Mouse (Mus musculus): ENCODE measurements at regions not wholly inside any gene's neighbourhood (a gene's known extent, or its start where the extent isn't known, plus 50 kb on each side); places are given as distances from the start of the nearest gene placed in this dataset.

GRCm38 (mm10) chr12:107262516-107262915 is 225.9 kb upstream of the 3110018I06Rik start:
- TF ChIP-seq E2F4 (IDR thresholded peaks at IDR 0.05; ENCODE audit: borderline replicate concordance, low read depth, low read length) (no peak), HCFC1 (IDR thresholded peaks at IDR 0.05; ENCODE audit: low read depth, low read length) (no peak), JUND (IDR thresholded peaks at IDR 0.05; ENCODE audit: low read depth, low read length) (no peak), EP300 (IDR thresholded peaks at IDR 0.05; ENCODE audit: low read depth in 1 of 2, low read length in 2 of 2) (no peak), ZMIZ1 (IDR thresholded peaks at IDR 0.05; ENCODE audit: low read depth, low read length) (no peak), TBP (IDR thresholded peaks at IDR 0.05; ENCODE audit: low read depth, low read length) (no peak), POLR2AphosphoS5 (IDR thresholded peaks at IDR 0.05; ENCODE audit: borderline replicate concordance, low read depth, low read length) (no peak), CHD2 (IDR thresholded peaks at IDR 0.05; ENCODE audit: low read length) (no peak), ZC3H11A (IDR thresholded peaks at IDR 0.05; ENCODE audit: low read depth, low read length) (no peak), ZNF384 (IDR thresholded peaks at IDR 0.05; ENCODE audit: low read depth, low read length) (no peak), NRF1 (IDR thresholded peaks at IDR 0.05; ENCODE audit: insufficient read depth, low read depth, low read length, poor library complexity, severe bottlenecking) (no peak), GATA1 (IDR thresholded peaks at IDR 0.05; ENCODE audit: low read depth, low read length) (no peak), USF1 (IDR thresholded peaks at IDR 0.05; ENCODE audit: low read depth, low read length) (no peak), CTCF (IDR thresholded peaks at IDR 0.05 in 2 of 3, conservative IDR thresholded peaks at IDR 0.05 in 1 of 3; ENCODE audit: control insufficient read depth in 1 of 3, insufficient read depth in 1 of 3, low read depth in 2 of 3, low read length in 3 of 3, poor library complexity in 1 of 3, severe bottlenecking in 1 of 3) (no peak), MAX (IDR thresholded peaks at IDR 0.05; ENCODE audit: low read length) (no peak), USF2 (IDR thresholded peaks at IDR 0.05; ENCODE audit: borderline replicate concordance in 1 of 2, insufficient read depth in 1 of 2, low read depth in 1 of 2, low read length in 2 of 2) (no peak), TAL1 (IDR thresholded peaks at IDR 0.05; ENCODE audit: low read length) (no peak), SMC3 (IDR thresholded peaks at IDR 0.05; ENCODE audit: low read depth, low read length) (no peak)
- Histone ChIP-seq H3K27ac (ENCODE audit: control insufficient read depth, low read depth, low read length) (no peak overlapping the region), H3K4me3 (ENCODE audit: control insufficient read depth in 1 of 2, insufficient read depth in 1 of 2, low read depth in 2 of 2, low read length in 2 of 2) (no peak overlapping the region), H3K36me3 (ENCODE audit: control insufficient read depth in 1 of 2, insufficient read depth in 2 of 2, low read length in 2 of 2) (no peaks in the 10 kb centered on the region), H3K4me1 (ENCODE audit: control insufficient read depth in 1 of 2, insufficient read depth in 2 of 2, low read length in 2 of 2) (no peaks in the 10 kb centered on the region), H3K79me2 (ENCODE audit: control insufficient read depth, insufficient read depth, low read length, poor library complexity) (no peaks in the 10 kb centered on the region), H3K9ac (ENCODE audit: control insufficient read depth, low read depth, low read length, poor library complexity, severe bottlenecking) (no peak overlapping the region), H3K27me3 (ENCODE audit: control insufficient read depth in 1 of 2, insufficient read depth in 2 of 2, low read length in 2 of 2) (no peaks in the 10 kb centered on the region; a peak in 1 of 4 replicates), H3K9me3 (replicated peaks; ENCODE audit: insufficient read depth, low read length) (no peaks in the 10 kb centered on the region)
- no peak for DNase-seq (ENCODE audit: low read depth, low spot score)

- H3K27me3 ChIP-seq (ENCODE audit: control insufficient read depth in 1 of 2, insufficient read depth in 2 of 2, low read length in 2 of 2), result no peaks in the 10 kb centered on the region
- H3K4me3 ChIP-seq (ENCODE audit: control insufficient read depth in 1 of 2, insufficient read depth in 1 of 2, low read depth in 2 of 2, low read length in 2 of 2), result no peak overlapping the region
- no peaks in the 10 kb centered on the region for H3K36me3 ChIP-seq (ENCODE audit: control insufficient read depth in 1 of 2, insufficient read depth in 2 of 2, low read length in 2 of 2)
- DNase-seq (ENCODE audit: low read depth, low spot score), result no peak
- H3K9me3 ChIP-seq (replicated peaks; ENCODE audit: insufficient read depth, low read length), result no peaks in the 10 kb centered on the region
- TF ChIP-seq CTCF (IDR thresholded peaks at IDR 0.05 in 2 of 3, conservative IDR thresholded peaks at IDR 0.05 in 1 of 3; ENCODE audit: control insufficient read depth in 1 of 3, insufficient read depth in 1 of 3, low read depth in 2 of 3, low read length in 3 of 3, poor library complexity in 1 of 3, severe bottlenecking in 1 of 3) (no peak), SIN3A (IDR thresholded peaks at IDR 0.05; ENCODE audit: low read length) (no peak), POLR2A (IDR thresholded peaks at IDR 0.05; ENCODE audit: control insufficient read depth in 1 of 2, insufficient read depth in 1 of 2, low read depth in 1 of 2, low read length in 2 of 2, poor library complexity in 1 of 2) (no peak), MYC (IDR thresholded peaks at IDR 0.05; ENCODE audit: low read depth, low read length) (no peak), ZC3H11A (IDR thresholded peaks at IDR 0.05; ENCODE audit: low read depth, low read length) (no peak), RCOR1 (IDR thresholded peaks at IDR 0.05; ENCODE audit: low read depth, low read length) (no peak), MYB (IDR thresholded peaks at IDR 0.05; ENCODE audit: low read depth, low read length) (no peak), UBTF (IDR thresholded peaks at IDR 0.05; ENCODE audit: borderline replicate concordance, insufficient read depth, low read depth, low read length) (no peak), RAD21 (IDR thresholded peaks at IDR 0.05; ENCODE audit: low read depth, low read length) (no peak), ZNF384 (IDR thresholded peaks at IDR 0.05; ENCODE audit: low read depth, low read length) (no peak), ETS1 (IDR thresholded peaks at IDR 0.05; ENCODE audit: low read depth, low read length) (no peak), ZMIZ1 (IDR thresholded peaks at IDR 0.05; ENCODE audit: low read depth, low read length) (no peak), TAL1 (IDR thresholded peaks at IDR 0.05; ENCODE audit: low read length) (no peak), HCFC1 (IDR thresholded peaks at IDR 0.05; ENCODE audit: low read depth, low read length) (no peak), EP300 (IDR thresholded peaks at IDR 0.05; ENCODE audit: low read depth in 1 of 2, low read length in 2 of 2) (no peak), BHLHE40 (IDR thresholded peaks at IDR 0.05; ENCODE audit: borderline replicate concordance, low read depth, low read length) (no peak), MAX (IDR thresholded peaks at IDR 0.05; ENCODE audit: low read length) (no peak), GATA1 (IDR thresholded peaks at IDR 0.05; ENCODE audit: low read depth, low read length) (no peak)
- no peak overlapping the region for H3K9ac ChIP-seq (ENCODE audit: control insufficient read depth, low read depth, low read length, poor library complexity, severe bottlenecking)
- no peak overlapping the region for H3K27ac ChIP-seq (ENCODE audit: control insufficient read depth, low read depth, low read length)
- no peaks in the 10 kb centered on the region for H3K79me2 ChIP-seq (ENCODE audit: control insufficient read depth, insufficient read depth, low read length, poor library complexity)
- H3K4me1 ChIP-seq (ENCODE audit: control insufficient read depth in 1 of 2, insufficient read depth in 2 of 2, low read length in 2 of 2), result no peaks in the 10 kb centered on the region
Measured at GRCm38 (mm10) chr12:107266696-107267095, 221.7 kb upstream of the 3110018I06Rik start.
